Mouse (Mus musculus) heart, adult 2 months (tissue): ENCODE results near the gene Iqsec1.

Experiments used
- CTCF ChIP-seq: fragments of 200-600 bp; IDR thresholded peaks from 2 replicates; pipeline ENCODE4 v1.8.1; 2022; ENCODE audit warnings: antibody characterized with exemption, mild to moderate bottlenecking, moderate library complexity
- EP300 ChIP-seq: fragments of 200-500 bp; IDR thresholded peaks from 2 replicates; pipeline ENCODE4 v1.6.1; 2011; ENCODE audit warnings: low read depth, low read length, control low read depth; ENCODE audit not compliant: insufficient read depth

GRCm38 (mm10) chr6:90767874-90768273 lies 220.6 kb downstream of the Iqsec1 start:
- TF ChIP-seq CTCF (no peak), EP300 (no peak)
